Mouse (Mus musculus): ENCODE measurements at regions not wholly inside any gene's neighbourhood (a gene's known extent, or its start where the extent isn't known, plus 50 kb on each side); places are given as distances from the start of the nearest gene placed in this dataset.
A peak's percentile ranks its signal among the peaks of the same experiment; 100 is the strongest.

DNA sequence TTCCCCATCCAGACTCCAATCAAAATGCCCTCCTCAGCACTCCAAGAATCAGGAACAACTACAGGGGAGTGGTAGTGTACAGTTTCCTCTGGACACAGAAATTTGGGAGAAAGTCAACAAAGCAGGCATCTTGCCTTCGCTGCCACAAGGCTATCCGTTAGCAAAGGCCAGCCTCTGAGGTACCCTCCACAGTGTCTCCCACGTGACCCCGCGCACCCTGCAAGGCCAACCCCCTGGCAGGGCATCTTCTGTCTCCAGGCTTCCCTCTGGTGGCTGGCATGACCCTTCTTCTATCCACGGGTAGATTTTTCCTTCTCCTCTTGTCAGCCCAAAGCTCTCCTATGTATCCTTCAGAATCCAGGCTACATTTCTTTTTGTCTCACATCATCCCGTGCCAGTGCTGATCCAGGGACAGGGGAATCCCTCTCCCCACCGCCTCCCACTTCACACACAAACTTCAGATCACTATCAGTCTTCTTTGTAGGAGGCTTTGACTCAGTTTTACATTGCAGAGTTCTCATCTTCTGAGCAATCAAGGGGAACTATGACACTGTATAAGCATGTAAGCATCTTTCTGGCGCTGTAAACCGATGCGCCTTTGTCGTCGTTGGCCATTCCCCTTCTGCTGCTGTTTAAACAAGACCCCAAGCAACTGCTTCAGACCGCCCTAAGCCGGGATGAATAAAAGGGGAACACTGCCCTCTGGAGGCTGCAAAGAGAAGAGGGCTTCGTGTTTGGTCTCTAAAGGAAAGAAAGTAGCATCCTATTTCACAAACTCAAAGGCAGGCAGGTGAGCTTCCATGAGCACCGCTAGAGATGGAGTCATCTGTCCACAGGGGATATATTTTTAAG, 226.8 kb upstream of the Stac start:
- WGBS: 29% methylated on average over 17 of the region's 17 CpGs
- Histone ChIP-seq H3K4me3 (ENCODE audit: low read length) (no peak overlapping the region), H3K36me3 (ENCODE audit: insufficient read depth, low read length) (no peaks in the 10 kb centered on the region), H3K27ac (ENCODE audit: low read length) (no peak overlapping the region), H3K9me3 (ENCODE audit: low read length) (no peaks in the 10 kb centered on the region), H3K4me2 (replicated peaks; ENCODE audit: low read depth, low read length) (no peak overlapping the region), H3K9ac (replicated peaks; ENCODE audit: low read length) (no peak overlapping the region), H3K4me1 (ENCODE audit: insufficient read depth, low read length) (no peaks in the 10 kb centered on the region), H3K27me3 (ENCODE audit: insufficient read depth, low read length) (no peaks in the 10 kb centered on the region)
- peak; percentile 63; the same call in 1 of the 2 replicates for ATAC-seq (ENCODE audit: low FRiP score, low TSS enrichment)

DNA sequence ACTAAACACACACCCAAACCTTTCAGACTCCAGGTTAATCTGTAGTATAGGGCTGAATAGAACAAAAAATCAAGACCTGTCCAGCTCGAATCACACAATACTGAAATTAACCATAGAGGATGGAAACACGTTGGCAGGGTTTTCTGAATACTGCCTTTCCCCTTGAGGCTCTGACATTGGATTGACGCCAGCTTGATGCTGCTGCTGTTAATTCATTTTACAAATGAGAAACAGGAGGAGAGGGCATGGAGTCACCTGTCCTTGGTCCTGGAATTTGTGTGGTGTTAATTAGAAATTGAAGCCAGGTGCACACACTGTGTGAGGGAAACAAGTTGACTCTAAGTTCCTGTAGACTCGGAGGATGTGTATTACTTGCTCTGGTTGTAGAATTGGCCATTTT, 218.7 kb upstream of the Stac start:
- no peak overlapping the region for H3K4me2 ChIP-seq (replicated peaks; ENCODE audit: low read depth, low read length)
- ATAC-seq (ENCODE audit: low FRiP score, low TSS enrichment): no peak
- no peaks in the 10 kb centered on the region for H3K36me3 ChIP-seq (ENCODE audit: insufficient read depth, low read length)
- H3K27ac ChIP-seq (ENCODE audit: low read length): no peak overlapping the region
- WGBS: 62% methylated on average over 4 of the region's 4 CpGs
- H3K9me3 ChIP-seq (ENCODE audit: low read length): no peaks in the 10 kb centered on the region
- no peaks in the 10 kb centered on the region for H3K4me1 ChIP-seq (ENCODE audit: insufficient read depth, low read length)
- no peaks in the 10 kb centered on the region for H3K27me3 ChIP-seq (ENCODE audit: insufficient read depth, low read length)
- H3K4me3 ChIP-seq (ENCODE audit: low read length): no peak overlapping the region
- H3K9ac ChIP-seq (replicated peaks; ENCODE audit: low read length): no peak overlapping the region

DNA sequence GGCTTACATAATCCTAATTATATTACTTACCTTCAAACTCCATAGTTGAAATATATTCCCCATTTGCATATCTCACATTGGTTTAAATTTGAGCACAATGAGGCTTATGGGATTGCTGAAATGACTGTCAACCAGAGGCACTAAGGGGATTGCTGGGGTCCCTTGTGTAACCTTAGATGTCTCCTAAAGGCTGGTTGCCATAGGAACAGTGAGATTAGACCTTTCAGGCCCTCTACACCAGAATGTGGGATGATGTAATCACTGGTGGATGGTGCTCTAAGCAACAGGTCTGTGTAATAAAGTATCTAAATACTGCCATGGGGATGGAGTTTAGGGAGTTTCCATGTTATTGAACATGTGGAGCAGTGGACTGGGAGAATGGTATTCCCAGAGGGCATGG, 210.0 kb upstream of the Stac start:
- no peak overlapping the region for H3K4me3 ChIP-seq (ENCODE audit: low read length)
- no peaks in the 10 kb centered on the region for H3K27me3 ChIP-seq (ENCODE audit: insufficient read depth, low read length)
- no peak overlapping the region for H3K4me2 ChIP-seq (replicated peaks; ENCODE audit: low read depth, low read length)
- H3K9ac ChIP-seq (replicated peaks; ENCODE audit: low read length): no peak overlapping the region
- ATAC-seq (ENCODE audit: low FRiP score, low TSS enrichment): no peak
- H3K4me1 ChIP-seq (ENCODE audit: insufficient read depth, low read length): no peaks in the 10 kb centered on the region
- no peak overlapping the region for H3K27ac ChIP-seq (ENCODE audit: low read length)
- H3K36me3 ChIP-seq (ENCODE audit: insufficient read depth, low read length): no peaks in the 10 kb centered on the region
- H3K9me3 ChIP-seq (ENCODE audit: low read length): no peaks in the 10 kb centered on the region

DNA sequence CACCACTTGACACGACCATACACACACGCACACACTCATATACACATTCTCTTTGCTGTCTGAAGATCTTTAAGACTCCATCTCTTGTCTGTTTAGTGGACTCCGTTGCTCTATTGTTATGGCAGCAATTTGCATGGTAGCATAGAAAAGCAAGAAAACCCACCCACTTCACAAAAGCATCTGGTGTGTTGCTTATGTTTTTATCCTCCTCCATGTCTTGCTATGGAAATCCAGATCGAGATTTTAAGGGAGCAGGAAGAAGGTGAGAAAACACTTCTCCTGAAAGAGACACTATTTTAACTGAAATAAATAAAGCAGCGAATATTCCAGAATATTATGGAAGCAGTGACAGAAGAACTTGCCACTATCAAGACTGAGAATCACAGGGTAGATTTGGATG, 207.5 kb upstream of the Stac start:
- no peaks in the 10 kb centered on the region for H3K36me3 ChIP-seq (ENCODE audit: insufficient read depth, low read length)
- no peak for ATAC-seq (ENCODE audit: low FRiP score, low TSS enrichment)
- no peak overlapping the region for H3K4me3 ChIP-seq (ENCODE audit: low read length)
- no peak overlapping the region for H3K27ac ChIP-seq (ENCODE audit: low read length)
- no peak overlapping the region for H3K9ac ChIP-seq (replicated peaks; ENCODE audit: low read length)
- H3K27me3 ChIP-seq (ENCODE audit: insufficient read depth, low read length): no peaks in the 10 kb centered on the region
- 83% methylated on average over 5 of the region's 5 CpGs for WGBS
- H3K4me1 ChIP-seq (ENCODE audit: insufficient read depth, low read length): no peaks in the 10 kb centered on the region
- no peak overlapping the region for H3K4me2 ChIP-seq (replicated peaks; ENCODE audit: low read depth, low read length)
- H3K9me3 ChIP-seq (ENCODE audit: low read length): no peaks in the 10 kb centered on the region

DNA sequence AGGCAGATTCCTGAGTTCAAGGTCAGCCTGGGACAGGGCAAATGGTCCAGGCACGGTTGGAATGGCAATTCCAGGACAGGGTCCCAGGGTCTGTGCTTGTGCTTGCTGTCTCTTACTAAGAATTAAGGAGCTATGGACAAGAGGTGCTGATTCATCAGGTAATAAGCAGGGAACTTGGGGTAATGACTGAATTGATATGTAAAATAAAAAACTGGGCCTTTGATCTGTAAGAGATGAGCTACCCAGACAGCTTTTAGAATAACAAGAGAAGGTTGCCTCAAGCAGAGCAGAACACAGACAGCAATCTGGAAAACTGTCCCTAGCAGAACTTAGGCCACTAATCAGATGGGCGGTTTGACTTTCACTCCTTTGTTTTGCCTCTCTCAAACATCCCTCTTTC, 189.6 kb upstream of the Stac start:
- no peak for ATAC-seq (ENCODE audit: low FRiP score, low TSS enrichment)
- Histone ChIP-seq H3K9ac (replicated peaks; ENCODE audit: low read length) (no peak overlapping the region), H3K9me3 (ENCODE audit: low read length) (no peaks in the 10 kb centered on the region), H3K27me3 (ENCODE audit: insufficient read depth, low read length) (no peaks in the 10 kb centered on the region), H3K4me2 (replicated peaks; ENCODE audit: low read depth, low read length) (no peak overlapping the region), H3K4me3 (ENCODE audit: low read length) (no peak overlapping the region), H3K4me1 (ENCODE audit: insufficient read depth, low read length) (no peaks in the 10 kb centered on the region), H3K27ac (ENCODE audit: low read length) (no peak overlapping the region), H3K36me3 (ENCODE audit: insufficient read depth, low read length) (no peaks in the 10 kb centered on the region)
- 68% methylated on average over 2 of the region's 2 CpGs for WGBS

DNA sequence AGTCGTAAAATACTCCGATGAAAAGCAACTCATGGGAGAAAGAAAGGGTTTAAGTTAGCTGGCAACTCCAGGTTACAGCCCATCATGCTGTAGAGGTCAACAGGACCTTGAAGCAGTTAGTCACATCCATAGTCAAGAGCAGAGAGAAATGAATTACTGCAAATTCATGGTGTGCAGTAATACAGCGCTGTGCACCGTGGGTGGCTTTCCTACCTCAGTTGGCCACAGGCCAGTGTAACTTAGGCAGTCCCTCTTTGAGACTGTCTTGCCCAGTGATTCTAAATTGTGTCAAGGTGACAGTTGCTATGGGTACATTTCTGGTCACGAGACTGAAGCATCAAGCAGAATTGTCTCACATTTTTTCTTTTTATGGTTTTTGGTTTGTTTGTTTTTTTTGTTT, 186.7 kb upstream of the Stac start:
- H3K27ac ChIP-seq (ENCODE audit: low read length): no peak overlapping the region
- H3K9ac ChIP-seq (replicated peaks; ENCODE audit: low read length): no peak overlapping the region
- no peak for ATAC-seq (ENCODE audit: low FRiP score, low TSS enrichment)
- no peaks in the 10 kb centered on the region for H3K4me1 ChIP-seq (ENCODE audit: insufficient read depth, low read length)
- H3K9me3 ChIP-seq (ENCODE audit: low read length): no peaks in the 10 kb centered on the region
- no peaks in the 10 kb centered on the region for H3K27me3 ChIP-seq (ENCODE audit: insufficient read depth, low read length)
- no peaks in the 10 kb centered on the region for H3K36me3 ChIP-seq (ENCODE audit: insufficient read depth, low read length)
- WGBS: 72% methylated on average over 5 of the region's 5 CpGs
- H3K4me3 ChIP-seq (ENCODE audit: low read length): no peak overlapping the region
- no peak overlapping the region for H3K4me2 ChIP-seq (replicated peaks; ENCODE audit: low read depth, low read length)

DNA sequence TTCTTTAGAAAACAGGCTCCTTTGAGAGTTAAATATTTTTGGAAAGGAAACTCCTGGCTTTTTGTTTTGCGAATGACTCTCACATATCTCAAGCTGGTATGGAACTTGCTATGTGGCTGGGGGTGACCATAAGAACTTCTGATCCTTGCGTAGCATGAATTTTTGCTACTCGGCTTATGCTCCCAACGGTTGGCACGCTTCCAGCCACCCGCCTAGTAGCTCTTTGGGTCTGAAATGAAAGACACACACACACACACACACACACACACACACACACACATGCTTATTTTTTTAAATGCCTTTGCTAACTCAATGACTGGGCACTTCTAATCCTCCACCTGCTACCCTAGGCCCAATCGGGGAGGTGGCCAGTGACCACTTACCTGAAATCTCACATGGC, 180.3 kb upstream of the Stac start:
- 75% methylated on average over 7 of the region's 7 CpGs for WGBS
- no peak for ATAC-seq (ENCODE audit: low FRiP score, low TSS enrichment)
- no peak overlapping the region for H3K9ac ChIP-seq (replicated peaks; ENCODE audit: low read length)
- H3K4me2 ChIP-seq (replicated peaks; ENCODE audit: low read depth, low read length): no peak overlapping the region
- no peak overlapping the region for H3K4me3 ChIP-seq (ENCODE audit: low read length)
- no peaks in the 10 kb centered on the region for H3K27me3 ChIP-seq (ENCODE audit: insufficient read depth, low read length)
- H3K36me3 ChIP-seq (ENCODE audit: insufficient read depth, low read length): no peaks in the 10 kb centered on the region
- no peaks in the 10 kb centered on the region for H3K4me1 ChIP-seq (ENCODE audit: insufficient read depth, low read length)
- no peaks in the 10 kb centered on the region for H3K9me3 ChIP-seq (ENCODE audit: low read length)
- no peak overlapping the region for H3K27ac ChIP-seq (ENCODE audit: low read length)

DNA sequence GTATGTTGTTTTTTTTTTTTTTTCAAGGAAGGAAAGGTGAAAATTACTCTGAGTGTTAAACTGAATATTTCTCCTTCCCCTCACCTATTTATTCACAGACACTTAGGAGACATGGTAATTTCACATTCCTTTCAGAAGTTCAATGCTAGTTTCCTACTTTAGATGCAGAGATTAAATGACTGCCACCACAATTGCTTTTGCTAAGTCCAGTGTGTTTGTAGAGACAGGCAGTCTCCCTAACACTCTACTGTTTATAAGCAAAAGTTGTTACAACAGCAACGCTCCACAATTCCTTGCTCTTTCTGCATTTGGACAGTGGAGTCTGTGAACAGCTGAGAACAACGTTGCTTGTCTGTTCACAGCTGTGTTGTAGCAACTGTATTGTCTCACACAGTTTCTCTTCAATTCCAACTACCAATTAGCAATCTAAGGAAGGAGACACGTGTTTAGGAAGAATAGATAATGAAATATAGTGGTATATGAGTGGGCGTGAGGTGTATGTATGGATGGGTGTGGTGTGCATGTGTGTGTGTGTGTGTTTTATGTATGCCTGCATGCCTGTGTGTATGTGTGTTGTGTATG, 179.7 kb upstream of the Stac start:
- whole genome bisulfite sequencing: 68% methylated on average over 4 of the region's 4 CpGs
- H3K4me3 ChIP-seq (ENCODE audit: low read length): no peak overlapping the region

DNA sequence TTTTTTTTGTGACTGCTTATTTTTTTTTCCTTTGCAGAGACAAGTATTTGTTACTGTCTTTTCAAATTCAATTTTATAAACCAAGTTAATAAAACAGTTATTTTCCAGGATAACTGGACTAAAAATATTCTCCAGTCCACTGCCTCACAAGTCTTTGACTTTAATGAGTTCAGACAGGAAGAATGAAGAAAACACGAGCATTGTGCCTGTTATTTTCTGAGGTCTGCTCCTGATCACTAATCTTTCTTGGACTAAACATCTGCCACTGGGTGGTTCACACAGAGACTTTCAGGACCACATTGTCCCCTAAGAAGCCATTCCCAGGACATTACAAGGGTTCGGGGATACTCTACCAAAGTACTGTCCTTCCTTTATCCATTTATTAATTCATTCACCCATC, 167.9 kb upstream of the Stac start:
- WGBS: 80% methylated on average over 2 of the region's 2 CpGs
- ATAC-seq (ENCODE audit: low FRiP score, low TSS enrichment): no peak
- Histone ChIP-seq H3K36me3 (ENCODE audit: insufficient read depth, low read length) (no peaks in the 10 kb centered on the region), H3K27ac (ENCODE audit: low read length) (no peak overlapping the region), H3K4me3 (ENCODE audit: low read length) (no peak overlapping the region), H3K4me2 (replicated peaks; ENCODE audit: low read depth, low read length) (no peak overlapping the region), H3K9me3 (ENCODE audit: low read length) (no peaks in the 10 kb centered on the region), H3K9ac (replicated peaks; ENCODE audit: low read length) (no peak overlapping the region), H3K27me3 (ENCODE audit: insufficient read depth, low read length) (no peaks in the 10 kb centered on the region), H3K4me1 (ENCODE audit: insufficient read depth, low read length) (no peaks in the 10 kb centered on the region)

More for the DNA sequence above, 179.7 kb upstream of the Stac start:
- no peaks in the 10 kb centered on the region for H3K36me3 ChIP-seq (ENCODE audit: insufficient read depth, low read length)
- H3K9me3 ChIP-seq (ENCODE audit: low read length): no peaks in the 10 kb centered on the region
- no peak overlapping the region for H3K27ac ChIP-seq (ENCODE audit: low read length)
- no peak overlapping the region for H3K4me2 ChIP-seq (replicated peaks; ENCODE audit: low read depth, low read length)
- no peaks in the 10 kb centered on the region for H3K4me1 ChIP-seq (ENCODE audit: insufficient read depth, low read length)
- no peaks in the 10 kb centered on the region for H3K27me3 ChIP-seq (ENCODE audit: insufficient read depth, low read length)
- ATAC-seq (ENCODE audit: low FRiP score, low TSS enrichment): no peak
- no peak overlapping the region for H3K9ac ChIP-seq (replicated peaks; ENCODE audit: low read length)

DNA sequence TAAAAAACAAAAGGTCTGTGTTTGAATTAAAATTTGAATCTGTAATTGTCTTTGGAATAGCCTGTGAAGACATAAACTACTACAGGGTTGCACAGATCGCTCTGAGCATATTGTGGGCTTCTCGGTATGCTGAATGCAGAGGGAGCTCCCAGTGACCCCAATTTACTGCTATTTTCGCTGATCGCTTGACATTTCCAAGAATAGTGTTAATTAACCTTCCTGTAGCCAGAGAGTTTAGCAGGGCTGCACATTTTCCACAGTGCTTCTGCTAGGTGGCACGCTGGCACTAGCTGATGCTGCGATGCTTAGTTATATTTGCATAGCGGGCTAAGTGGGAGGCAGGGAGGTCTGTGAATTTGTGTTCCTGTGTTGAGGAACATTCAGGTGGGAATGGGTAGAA, 164.8 kb upstream of the Stac start:
- Histone ChIP-seq H3K4me3 (ENCODE audit: low read length) (no peak overlapping the region), H3K36me3 (ENCODE audit: insufficient read depth, low read length) (no peaks in the 10 kb centered on the region), H3K27me3 (ENCODE audit: insufficient read depth, low read length) (no peaks in the 10 kb centered on the region), H3K4me1 (ENCODE audit: insufficient read depth, low read length) (no peaks in the 10 kb centered on the region), H3K9ac (replicated peaks; ENCODE audit: low read length) (no peak overlapping the region), H3K9me3 (ENCODE audit: low read length) (no peaks in the 10 kb centered on the region), H3K27ac (ENCODE audit: low read length) (no peak overlapping the region), H3K4me2 (replicated peaks; ENCODE audit: low read depth, low read length) (no peak overlapping the region)
- WGBS: 81% methylated on average over 7 of the region's 7 CpGs
- ATAC-seq (ENCODE audit: low FRiP score, low TSS enrichment): no peak

All from kidney, embryonic 16.5 days (tissue).